Mouse (Mus musculus) forebrain, embryonic 16.5 days (tissue): ENCODE measurements around the gene Tenm2. TPM values are rescaled to one million over a fixed set of nuclear protein-coding genes. Genes with fewer than 3 reads are reported as not detected.
A peak's percentile ranks its signal among the peaks of the same experiment; 100 is the strongest.

Experiments used
- ATAC-seq: fragments of 200-750 bp; cut with Nextera tagmentation; 2 replicates; pipeline ENCODE4 v1.8.0; 2017; ENCODE audit warnings: mild to moderate bottlenecking, moderate library complexity
- H3K27ac ChIP-seq: fragments of 300-500 bp; sonication (generic); 2 replicates; pipeline ENCODE4 v1.5.1; 2014; ENCODE audit warnings: low read length, control low read depth
- H3K27me3 ChIP-seq: fragments of 300-500 bp; sonication (generic); replicated peaks from 2 replicates; pipeline ENCODE4 v1.6.1; 2014; ENCODE audit warnings: low read length; ENCODE audit not compliant: control insufficient read depth, insufficient read depth
- H3K36me3 ChIP-seq: fragments of 300-500 bp; sonication (generic); 2 replicates; pipeline ENCODE4 v1.6.1; 2014; ENCODE audit not compliant: control insufficient read depth, insufficient read depth
- H3K4me1 ChIP-seq: fragments of 300-500 bp; sonication (generic); replicated peaks from 2 replicates; pipeline ENCODE4 v1.6.1; 2014; ENCODE audit warnings: low read length; ENCODE audit not compliant: control insufficient read depth, insufficient read depth
- H3K4me2 ChIP-seq: fragments of 300-500 bp; sonication (generic); 2 replicates; pipeline ENCODE4 v1.6.1; 2014; ENCODE audit warnings: mild to moderate bottlenecking, low read length, control low read depth
- H3K4me3 ChIP-seq: fragments of 300-500 bp; sonication (generic); replicated peaks from 2 replicates; pipeline ENCODE4 v1.5.1; 2014; ENCODE audit warnings: mild to moderate bottlenecking, low read length, control low read depth
- H3K9ac ChIP-seq: fragments of 300-500 bp; sonication (generic); replicated peaks from 2 replicates; pipeline ENCODE4 v1.6.1; 2014; ENCODE audit warnings: low read depth, low read length, control low read depth
- H3K9me3 ChIP-seq: fragments of 300-500 bp; sonication (generic); 2 replicates; pipeline ENCODE4 v1.6.1; 2016; ENCODE audit warnings: low read length; ENCODE audit not compliant: control insufficient read depth
- WGBS: fragments of 180-500 bp; shearing (Covaris S2); extraction: QIAGEN DNeasy Blood & Tissue Kit; methylation state at CpG from one replicate; pipeline ENCODE4 v1.1.7; 2014; 5-methylcytosine and 5-hydroxymethylcytosine counted together
- polyA plus RNA-seq: library from polyadenylated mRNA; unstranded; fragments of >200 nt; fragmentation: Nextera tagmentation; extraction: Ambion mirVana; gene quantifications from 2 replicates; pipeline ENCODE4 v1.2.1, GENCODE M21; 2015

The Tenm2 gene
- polyA plus RNA-seq, 1 experiment from 2014 or later = 58.7 TPM

DNA sequence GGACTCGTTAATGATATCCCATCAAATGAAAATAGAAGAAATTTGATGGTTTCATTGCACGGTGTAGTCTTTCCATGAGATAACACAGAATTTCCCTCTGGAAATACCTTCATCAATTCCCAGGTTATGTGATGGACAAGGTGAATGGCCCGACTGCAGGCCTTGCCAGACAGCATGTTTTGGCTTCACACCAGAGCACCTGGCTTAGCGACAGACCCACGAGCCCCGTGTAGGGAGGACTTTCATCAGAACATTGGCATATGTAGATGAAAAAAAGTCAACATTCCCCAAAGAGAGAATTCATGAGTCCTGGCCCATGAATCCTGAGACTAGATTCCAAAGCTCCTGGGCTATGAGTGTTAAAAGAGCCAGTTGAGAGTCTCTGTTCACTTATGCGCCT lies 791.9 kb downstream of the Tenm2 start:
- no peak overlapping the region for H3K4me2 ChIP-seq
- no peaks in the 10 kb centered on the region for H3K36me3 ChIP-seq
- ATAC-seq = no peak
- WGBS = 89% methylated on average over 7 of the region's 7 CpGs
- H3K4me3 ChIP-seq = no peak overlapping the region
- no peak overlapping the region for H3K9ac ChIP-seq
- no peak overlapping the region for H3K27ac ChIP-seq
- H3K4me1 ChIP-seq = no peaks in the 10 kb centered on the region; the same call in 1 of the 2 replicates
- no peaks in the 10 kb centered on the region for H3K27me3 ChIP-seq
- H3K9me3 ChIP-seq = no peaks in the 10 kb centered on the region

- H3K4me1 ChIP-seq = no peaks in the 10 kb centered on the region; the same call in 1 of the 2 replicates
Observed at GRCm38 (mm10) chr11:36441801-36442200, 794.0 kb downstream of the Tenm2 start.

DNA sequence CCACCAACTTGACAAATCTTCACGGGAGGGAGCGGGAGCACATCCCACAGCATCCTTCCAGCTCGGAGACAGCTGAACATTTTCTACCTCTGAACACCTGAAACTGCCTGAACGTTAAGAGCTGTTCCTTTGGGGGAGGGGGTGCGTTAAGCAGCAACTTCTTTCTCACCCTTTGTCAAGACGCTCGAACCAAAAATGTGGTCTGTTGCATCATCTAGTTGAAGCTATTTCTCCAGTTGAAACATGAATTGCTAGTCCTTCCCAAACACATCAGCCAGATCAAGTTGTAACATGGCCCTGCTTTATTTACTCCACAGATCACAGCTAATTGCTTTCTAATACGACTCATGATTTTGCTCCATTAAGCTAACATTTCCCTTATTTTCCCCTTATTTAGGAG lies 799.5 kb downstream of the Tenm2 start:
- Histone ChIP-seq H3K4me2 (no peak overlapping the region), H3K9ac (no peak overlapping the region), H3K27me3 (no peaks in the 10 kb centered on the region), H3K4me3 (no peak overlapping the region), H3K9me3 (no peaks in the 10 kb centered on the region), H3K4me1 (peaks cover 4% of the 10 kb centered on the region; the same call in 1 of the 2 replicates), H3K27ac (no peak overlapping the region), H3K36me3 (no peaks in the 10 kb centered on the region)
- whole genome bisulfite sequencing = 58% methylated on average over 8 of the region's 8 CpGs
- ATAC-seq = no peak

More at GRCm38 (mm10) chr11:36441801-36442200, 794.0 kb downstream of the Tenm2 start:
- ATAC-seq = no peak
- Histone ChIP-seq H3K36me3 (no peaks in the 10 kb centered on the region), H3K27ac (no peak overlapping the region), H3K4me2 (no peak overlapping the region), H3K9me3 (no peaks in the 10 kb centered on the region), H3K27me3 (no peaks in the 10 kb centered on the region), H3K9ac (no peak overlapping the region), H3K4me3 (no peak overlapping the region)
- 6% methylated on average over 6 of the region's 6 CpGs for WGBS

GRCm38 (mm10) chr11:36428947-36429346 lies 806.8 kb downstream of the Tenm2 start:
- no peak overlapping the region for H3K4me3 ChIP-seq
- no peak overlapping the region for H3K4me2 ChIP-seq
- H3K9me3 ChIP-seq = no peaks in the 10 kb centered on the region
- peaks cover 8% of the 10 kb centered on the region; the same call in 1 of the 2 replicates for H3K4me1 ChIP-seq
- no peaks in the 10 kb centered on the region for H3K36me3 ChIP-seq
- WGBS = 31% methylated on average over 5 of the region's 5 CpGs
- H3K9ac ChIP-seq = no peak overlapping the region
- ATAC-seq = peak; percentile 56
- H3K27ac ChIP-seq = no peak overlapping the region
- H3K27me3 ChIP-seq = no peaks in the 10 kb centered on the region

- ATAC-seq = peak; percentile 37; the same call in 1 of the 2 replicates
- no peaks in the 10 kb centered on the region for H3K27me3 ChIP-seq
- 24% methylated on average over 3 of the region's 3 CpGs for WGBS
- no peaks in the 10 kb centered on the region for H3K9me3 ChIP-seq
- H3K9ac ChIP-seq = no peak overlapping the region
- no peak overlapping the region for H3K4me3 ChIP-seq
- H3K27ac ChIP-seq = no peak overlapping the region
- no peaks in the 10 kb centered on the region for H3K36me3 ChIP-seq
- H3K4me1 ChIP-seq = peaks cover 2% of the 10 kb centered on the region; the same call in 1 of the 2 replicates
- H3K4me2 ChIP-seq = no peak overlapping the region
Observed at GRCm38 (mm10) chr11:36424959-36425358, 810.8 kb downstream of the Tenm2 start.

DNA sequence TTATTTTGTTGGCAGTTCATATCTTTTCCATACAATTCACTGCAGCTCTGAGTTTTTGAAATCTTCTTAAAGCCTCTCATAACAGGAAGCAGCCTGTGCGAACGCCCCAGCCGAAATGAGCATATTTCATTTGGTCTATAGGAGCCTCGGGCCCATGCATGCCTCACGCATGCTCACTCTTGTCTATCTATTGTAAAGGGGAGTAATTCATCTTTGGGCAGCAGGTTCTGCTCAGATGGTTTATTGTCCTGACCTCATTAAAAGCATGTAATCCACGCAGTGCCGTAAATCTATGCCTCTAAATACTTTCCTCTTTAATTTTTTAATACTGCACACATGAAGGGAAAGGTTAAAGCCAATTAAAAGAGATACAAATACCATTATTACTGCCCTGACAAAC lies 815.7 kb downstream of the Tenm2 start:
- 55% methylated on average over 7 of the region's 7 CpGs for WGBS
- no peak for ATAC-seq
- H3K9me3 ChIP-seq = no peaks in the 10 kb centered on the region
- no peak overlapping the region for H3K27ac ChIP-seq
- no peaks in the 10 kb centered on the region for H3K36me3 ChIP-seq
- H3K9ac ChIP-seq = no peak overlapping the region
- H3K4me3 ChIP-seq = no peak overlapping the region
- no peaks in the 10 kb centered on the region for H3K27me3 ChIP-seq
- H3K4me1 ChIP-seq = no peaks in the 10 kb centered on the region; the same call in 1 of the 2 replicates
- no peak overlapping the region for H3K4me2 ChIP-seq

DNA sequence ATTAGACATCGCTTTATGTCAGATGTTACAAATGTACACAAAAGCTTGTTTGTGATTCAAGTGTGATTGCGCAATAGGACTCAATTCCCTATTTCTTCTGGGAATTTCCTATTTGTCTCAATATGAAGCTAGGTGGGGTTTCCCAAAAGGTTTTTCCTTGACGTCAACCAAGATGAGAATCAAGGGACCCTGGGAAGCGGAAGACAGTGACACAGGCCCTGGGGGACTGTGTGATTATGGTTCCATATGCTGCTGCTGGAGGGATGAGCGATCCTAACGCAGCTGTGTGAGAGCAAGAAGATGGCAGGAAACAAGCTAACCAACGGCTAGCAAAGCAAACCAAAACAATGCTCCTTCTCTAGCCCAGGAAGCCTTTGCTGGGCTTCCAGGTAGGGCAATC lies 820.5 kb downstream of the Tenm2 start:
- H3K9me3 ChIP-seq = no peaks in the 10 kb centered on the region
- WGBS = 86% methylated on average over 7 of the region's 7 CpGs
- no peak overlapping the region for H3K9ac ChIP-seq
- H3K4me2 ChIP-seq = no peak overlapping the region
- H3K4me1 ChIP-seq = peaks cover 9% of the 10 kb centered on the region
- ATAC-seq = no peak
- no peak overlapping the region for H3K27ac ChIP-seq
- H3K4me3 ChIP-seq = no peak overlapping the region
- H3K36me3 ChIP-seq = no peaks in the 10 kb centered on the region
- H3K27me3 ChIP-seq = no peaks in the 10 kb centered on the region

GRCm38 (mm10) chr11:36410881-36411280 lies 824.9 kb downstream of the Tenm2 start:
- Histone ChIP-seq H3K4me2 (no peak overlapping the region), H3K27ac (no peak overlapping the region), H3K9ac (no peak overlapping the region), H3K27me3 (no peaks in the 10 kb centered on the region), H3K36me3 (no peaks in the 10 kb centered on the region), H3K9me3 (no peaks in the 10 kb centered on the region), H3K4me3 (no peak overlapping the region), H3K4me1 (peaks cover 9% of the 10 kb centered on the region)
- WGBS = 27% methylated on average over 13 of the region's 13 CpGs
- ATAC-seq = peak; percentile 36; the same call in 1 of the 2 replicates

DNA sequence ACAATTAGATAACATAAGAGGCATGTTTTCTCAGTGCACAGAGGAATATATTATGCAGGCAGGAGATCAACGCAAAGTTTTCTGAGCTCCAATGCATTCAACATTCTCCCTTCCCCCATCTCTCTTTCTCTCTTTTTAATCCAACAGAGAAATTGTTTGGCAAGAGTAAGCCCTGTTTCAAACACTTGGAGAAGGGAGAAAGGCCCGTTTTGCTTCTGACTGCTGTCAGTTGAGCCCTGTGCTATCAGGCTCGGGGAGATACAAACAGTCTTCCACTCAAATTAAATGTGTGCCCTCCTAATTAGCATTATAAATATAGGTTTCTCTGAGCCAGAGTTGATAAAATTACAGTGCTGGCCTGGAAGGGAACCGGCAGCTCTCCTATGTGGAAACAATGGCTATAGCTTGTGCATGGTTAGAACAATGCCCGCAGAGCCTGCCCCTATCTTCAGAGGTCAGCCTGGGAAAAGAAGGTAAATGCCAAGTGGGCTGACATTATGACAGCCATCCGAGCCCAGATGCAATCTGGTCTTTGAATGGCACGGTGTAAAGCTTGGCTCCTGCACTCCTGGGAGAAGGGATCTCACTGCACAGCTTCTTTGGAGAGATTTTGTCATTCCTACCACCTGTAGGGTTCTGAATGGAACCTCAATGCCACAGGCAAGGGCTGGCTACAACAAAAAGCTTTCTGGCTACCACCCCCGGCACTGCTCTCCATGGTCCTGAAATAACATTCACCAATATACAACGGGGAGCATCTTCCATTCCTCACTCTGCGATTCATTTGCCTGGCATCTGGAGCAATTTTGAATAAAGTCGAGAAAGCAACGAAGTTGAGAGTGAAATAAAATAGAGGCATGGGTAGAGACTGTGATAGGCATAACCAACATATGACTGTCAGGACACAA lies 839.7 kb downstream of the Tenm2 start:
- 22% methylated on average over 12 of the region's 12 CpGs for WGBS
- H3K4me3 ChIP-seq = no peak overlapping the region
- H3K27me3 ChIP-seq = no peaks in the 10 kb centered on the region
- peaks cover 16% of the 10 kb centered on the region for H3K4me1 ChIP-seq
- ATAC-seq = peak; percentile 86
- H3K36me3 ChIP-seq = no peaks in the 10 kb centered on the region
- H3K27ac ChIP-seq = peak overlapping the region; percentile 20
- H3K4me2 ChIP-seq = no peak overlapping the region
- no peak overlapping the region for H3K9ac ChIP-seq
- H3K9me3 ChIP-seq = no peaks in the 10 kb centered on the region
